Mouse (Mus musculus): Measurements from ENCODE around the gene Mybpc3. TPM values are rescaled to one million over a fixed set of nuclear protein-coding genes. Genes with fewer than 3 reads are reported as not detected.

Mybpc3 gene
- polyA plus RNA-seq, 1 experiment from 2014 or later: 0.07 TPM

DNA sequence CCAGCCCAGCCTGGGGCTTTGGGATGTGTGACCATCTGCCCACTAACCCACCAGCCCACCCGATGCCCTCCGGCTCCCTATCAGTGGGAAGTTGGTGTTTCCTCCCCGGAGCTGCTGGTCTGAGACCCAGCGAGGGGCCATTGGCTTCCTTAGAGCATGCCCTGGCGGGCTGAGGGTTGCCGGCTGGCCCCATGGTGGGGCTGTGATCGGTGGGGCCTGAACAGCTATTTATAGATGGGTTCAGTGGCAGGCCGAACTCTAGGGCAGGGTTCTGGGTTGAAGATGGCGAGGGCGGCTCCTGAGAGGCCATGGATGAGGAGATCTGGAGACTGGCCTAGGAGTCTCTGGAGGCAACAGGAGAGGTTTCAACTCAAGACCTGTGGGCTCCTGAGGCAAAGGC, 20.9 kb upstream of the Mybpc3 start:
- H3K27ac ChIP-seq (replicated peaks): no peak overlapping the region
- H3K4me1 ChIP-seq (replicated peaks; ENCODE audit: control insufficient read depth, insufficient read depth): no peaks in the 10 kb centered on the region
- H3K27me3 ChIP-seq (ENCODE audit: control insufficient read depth, insufficient read depth, low read length): no peaks in the 10 kb centered on the region
- DNase-seq (ENCODE audit: low spot score) (no peak), ATAC-seq (ENCODE audit: low FRiP score, low TSS enrichment) (no peak)
- H3K36me3 ChIP-seq (ENCODE audit: control insufficient read depth, insufficient read depth, low read length): no peaks in the 10 kb centered on the region
- H3K9ac ChIP-seq (ENCODE audit: low read length): peak overlapping the region; percentile 31; the same call in 1 of the 2 replicates
- no peak overlapping the region; the same call in 1 of the 2 replicates for H3K4me2 ChIP-seq (replicated peaks; ENCODE audit: low read depth)
- 83% methylated on average over 10 of the region's 10 CpGs for WGBS
- no peaks in the 10 kb centered on the region for H3K9me3 ChIP-seq (ENCODE audit: control insufficient read depth, low read length)
- H3K4me3 ChIP-seq (ENCODE audit: low read depth, low read length): 0 out of 2 replicates have a peak overlapping the region, but pooled peaks have one; percentile 2
- no peak for TF ChIP-seq EP300 (optimal IDR thresholded peaks at IDR 0.05)
- TF ChIP-seq CTCF (IDR thresholded peaks at IDR 0.05; ENCODE audit: low read depth): no peak

DNA sequence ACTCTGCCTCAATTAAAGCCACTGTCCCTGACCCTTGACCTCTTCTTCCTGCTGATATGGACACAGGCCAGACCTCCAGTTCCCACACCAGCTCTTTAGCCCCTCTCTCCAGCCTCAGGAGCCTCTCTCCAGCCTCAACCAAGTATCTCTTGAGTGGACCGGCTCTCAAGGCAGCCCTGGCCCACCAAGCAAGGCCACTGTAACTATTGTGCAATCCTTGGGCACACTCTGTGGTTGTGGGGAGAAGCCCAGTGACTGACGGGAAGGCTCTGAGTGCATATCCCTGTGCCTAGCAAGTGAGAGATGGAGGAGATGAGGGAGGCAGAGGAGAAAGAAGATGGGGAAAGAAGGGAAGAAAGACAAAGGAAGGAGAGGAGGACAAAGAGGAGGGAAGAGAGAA, 19.8 kb upstream of the Mybpc3 start:
- Histone ChIP-seq H3K9ac (ENCODE audit: low read length) (no peak overlapping the region), H3K36me3 (ENCODE audit: control insufficient read depth, insufficient read depth, low read length) (no peaks in the 10 kb centered on the region), H3K9me3 (ENCODE audit: control insufficient read depth, low read length) (no peaks in the 10 kb centered on the region), H3K27ac (replicated peaks) (no peak overlapping the region), H3K4me1 (replicated peaks; ENCODE audit: control insufficient read depth, insufficient read depth) (no peaks in the 10 kb centered on the region), H3K27me3 (ENCODE audit: control insufficient read depth, insufficient read depth, low read length) (no peaks in the 10 kb centered on the region), H3K4me2 (replicated peaks; ENCODE audit: low read depth) (no peak overlapping the region), H3K4me3 (ENCODE audit: low read depth, low read length) (no peak overlapping the region)
- 84% methylated on average over 2 of the region's 2 CpGs for WGBS
- TF ChIP-seq CTCF (IDR thresholded peaks at IDR 0.05; ENCODE audit: low read depth) (no peak), EP300 (optimal IDR thresholded peaks at IDR 0.05) (no peak)
- no peak for DNase-seq (ENCODE audit: low spot score)
- no peak for ATAC-seq (ENCODE audit: low FRiP score, low TSS enrichment)

DNA sequence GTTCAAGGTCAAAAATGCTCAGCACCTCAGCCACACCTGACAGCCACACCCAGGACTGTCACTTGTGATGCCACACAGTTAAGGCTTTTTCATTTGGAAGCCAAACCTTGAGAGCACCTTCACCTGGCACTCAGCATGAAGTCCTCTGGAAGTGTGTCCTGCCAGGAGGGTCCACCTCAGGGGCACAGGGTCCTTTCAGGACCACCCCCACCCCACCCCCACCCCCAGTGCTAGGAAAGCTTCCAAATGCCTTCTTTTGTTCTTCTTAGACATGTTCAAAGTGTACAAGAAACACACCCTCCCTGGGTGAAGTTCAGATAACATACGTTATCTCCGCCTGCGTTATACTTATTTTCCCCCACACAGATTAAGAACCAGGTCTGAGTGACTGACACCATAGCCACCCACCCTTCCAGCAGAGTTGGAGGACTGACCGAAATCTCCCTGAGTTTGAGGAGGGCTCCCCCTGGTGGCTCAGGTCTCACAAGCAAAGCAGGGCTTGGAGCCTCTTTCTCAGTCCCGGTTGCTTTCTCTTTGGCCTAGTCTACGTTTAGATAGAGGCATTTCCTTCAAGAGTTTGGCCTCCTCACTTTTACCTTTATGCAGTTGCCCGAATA, 16.7 kb upstream of the Mybpc3 start:
- H3K9me3 ChIP-seq (ENCODE audit: control insufficient read depth, low read length): no peaks in the 10 kb centered on the region
- ATAC-seq (ENCODE audit: low FRiP score, low TSS enrichment) (peak; percentile 86), DNase-seq (ENCODE audit: low spot score) (peak; percentile 93)
- H3K36me3 ChIP-seq (ENCODE audit: control insufficient read depth, insufficient read depth, low read length): no peaks in the 10 kb centered on the region
- H3K4me2 ChIP-seq (replicated peaks; ENCODE audit: low read depth): no peak overlapping the region
- H3K27ac ChIP-seq (replicated peaks): no peak overlapping the region
- 2% methylated on average over 7 of the region's 7 CpGs for WGBS
- no peaks in the 10 kb centered on the region for H3K27me3 ChIP-seq (ENCODE audit: control insufficient read depth, insufficient read depth, low read length)
- no peaks in the 10 kb centered on the region for H3K4me1 ChIP-seq (replicated peaks; ENCODE audit: control insufficient read depth, insufficient read depth)
- TF ChIP-seq EP300 (optimal IDR thresholded peaks at IDR 0.05): no peak
- TF ChIP-seq CTCF (IDR thresholded peaks at IDR 0.05; ENCODE audit: low read depth): peak; percentile 98
- H3K9ac ChIP-seq (ENCODE audit: low read length): peak overlapping the region; percentile 43; the same call in 1 of the 2 replicates
- H3K4me3 ChIP-seq (ENCODE audit: low read depth, low read length): no peak overlapping the region

DNA sequence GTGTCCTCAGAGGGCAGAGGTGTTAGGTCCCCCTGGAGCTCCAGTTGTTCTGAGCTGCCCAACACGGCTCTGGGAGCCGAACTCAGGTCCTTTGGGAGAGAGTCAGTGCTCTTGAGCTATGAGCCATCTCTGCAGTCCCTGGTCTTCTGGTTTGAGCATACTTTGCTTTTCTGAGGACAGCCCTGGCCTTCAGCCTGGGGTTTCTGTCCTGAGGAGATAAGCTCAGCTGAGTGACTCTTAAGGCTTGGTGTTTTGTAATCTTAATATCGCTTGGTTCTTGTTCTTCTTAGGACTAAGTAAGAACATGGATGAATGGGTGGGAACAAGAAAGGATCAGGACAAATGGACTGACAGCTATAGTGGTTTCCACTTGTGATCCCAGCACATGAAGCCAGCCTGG, 9.8 kb upstream of the Mybpc3 start:
- Histone ChIP-seq H3K9ac (ENCODE audit: low read length) (no peak overlapping the region), H3K4me2 (replicated peaks; ENCODE audit: low read depth) (no peak overlapping the region), H3K27ac (replicated peaks) (no peak overlapping the region), H3K27me3 (ENCODE audit: control insufficient read depth, insufficient read depth, low read length) (no peaks in the 10 kb centered on the region), H3K4me3 (ENCODE audit: low read depth, low read length) (no peak overlapping the region), H3K36me3 (ENCODE audit: control insufficient read depth, insufficient read depth, low read length) (no peaks in the 10 kb centered on the region), H3K4me1 (replicated peaks; ENCODE audit: control insufficient read depth, insufficient read depth) (no peaks in the 10 kb centered on the region), H3K9me3 (ENCODE audit: control insufficient read depth, low read length) (no peaks in the 10 kb centered on the region)
- WGBS: 76% methylated on average over 3 of the region's 3 CpGs
- DNase-seq (ENCODE audit: low spot score) (no peak), ATAC-seq (ENCODE audit: low FRiP score, low TSS enrichment) (no peak)
- no peak for TF ChIP-seq EP300 (optimal IDR thresholded peaks at IDR 0.05)
- no peak for TF ChIP-seq CTCF (IDR thresholded peaks at IDR 0.05; ENCODE audit: low read depth)

DNA sequence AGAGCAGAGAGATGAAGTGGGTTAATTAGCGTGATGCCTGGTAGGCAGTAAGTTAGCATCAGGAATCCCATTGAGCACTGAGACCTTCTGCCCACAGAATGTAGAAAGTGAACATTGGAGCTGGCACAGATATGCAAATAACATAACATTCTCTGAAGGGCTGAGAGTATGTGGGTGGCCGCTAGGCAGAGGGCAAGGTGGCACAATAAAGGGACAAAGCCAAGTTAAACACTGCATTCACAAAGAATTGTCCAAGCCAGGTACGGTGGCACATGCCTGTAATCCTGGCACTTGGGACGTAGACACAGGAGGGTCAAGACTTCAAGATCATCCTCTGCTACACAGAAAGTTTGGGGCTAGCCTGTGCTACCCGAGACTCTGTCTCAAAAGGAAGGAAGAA, 8.7 kb upstream of the Mybpc3 start:
- no peak for ATAC-seq (ENCODE audit: low FRiP score, low TSS enrichment)
- H3K4me2 ChIP-seq (replicated peaks; ENCODE audit: low read depth): no peak overlapping the region
- 78% methylated on average over 5 of the region's 5 CpGs for WGBS
- no peaks in the 10 kb centered on the region for H3K4me1 ChIP-seq (replicated peaks; ENCODE audit: control insufficient read depth, insufficient read depth)
- no peak for TF ChIP-seq CTCF (IDR thresholded peaks at IDR 0.05; ENCODE audit: low read depth)
- TF ChIP-seq EP300 (optimal IDR thresholded peaks at IDR 0.05): no peak
- H3K9me3 ChIP-seq (ENCODE audit: control insufficient read depth, low read length): no peaks in the 10 kb centered on the region
- H3K4me3 ChIP-seq (ENCODE audit: low read depth, low read length): no peak overlapping the region
- no peaks in the 10 kb centered on the region for H3K36me3 ChIP-seq (ENCODE audit: control insufficient read depth, insufficient read depth, low read length)
- H3K9ac ChIP-seq (ENCODE audit: low read length): no peak overlapping the region
- no peak for DNase-seq (ENCODE audit: low spot score)
- no peak overlapping the region for H3K27ac ChIP-seq (replicated peaks)
- H3K27me3 ChIP-seq (ENCODE audit: control insufficient read depth, insufficient read depth, low read length): no peaks in the 10 kb centered on the region

DNA sequence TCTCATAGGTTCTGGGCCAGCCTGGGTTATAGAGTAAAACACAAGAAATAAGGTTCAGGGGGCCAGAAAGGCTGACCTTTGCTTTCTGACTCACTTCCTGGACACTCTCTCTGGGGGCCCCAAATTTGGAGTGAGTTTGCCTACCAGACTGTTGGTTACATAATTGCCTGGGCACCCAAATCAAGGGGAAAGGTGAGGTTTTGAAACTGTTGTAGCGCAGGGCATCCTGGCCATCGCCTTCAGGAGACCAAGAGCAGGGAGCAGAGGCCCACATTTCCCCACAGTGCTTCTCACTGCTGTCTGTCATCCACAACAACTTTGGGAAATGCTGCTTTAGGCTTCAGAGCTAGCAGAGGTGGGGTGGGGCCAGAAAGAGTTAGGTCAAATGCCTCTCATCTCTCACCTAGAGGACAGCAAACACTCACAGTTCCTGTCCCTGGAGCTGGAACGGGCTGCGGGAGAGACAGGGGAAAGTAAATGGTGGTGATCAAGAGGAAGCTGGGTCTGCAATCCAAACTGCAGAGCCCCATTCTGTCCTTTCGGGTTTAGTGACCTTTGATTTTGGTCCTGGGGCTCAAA, 8.0 kb upstream of the Mybpc3 start:
- Histone ChIP-seq H3K27ac (replicated peaks) (no peak overlapping the region), H3K36me3 (ENCODE audit: control insufficient read depth, insufficient read depth, low read length) (no peaks in the 10 kb centered on the region), H3K9me3 (ENCODE audit: control insufficient read depth, low read length) (no peaks in the 10 kb centered on the region), H3K9ac (ENCODE audit: low read length) (no peak overlapping the region), H3K4me3 (ENCODE audit: low read depth, low read length) (no peak overlapping the region), H3K4me2 (replicated peaks; ENCODE audit: low read depth) (no peak overlapping the region), H3K27me3 (ENCODE audit: control insufficient read depth, insufficient read depth, low read length) (no peaks in the 10 kb centered on the region), H3K4me1 (replicated peaks; ENCODE audit: control insufficient read depth, insufficient read depth) (no peaks in the 10 kb centered on the region)
- ATAC-seq (ENCODE audit: low FRiP score, low TSS enrichment): no peak
- DNase-seq (ENCODE audit: low spot score): no peak
- TF ChIP-seq CTCF (IDR thresholded peaks at IDR 0.05; ENCODE audit: low read depth) (no peak), EP300 (optimal IDR thresholded peaks at IDR 0.05) (no peak)
- WGBS: 85% methylated on average over 5 of the region's 5 CpGs

Measured in stomach, postnatal 0 days (tissue).